Mouse (Mus musculus) kidney, adult 9 months (tissue): ENCODE data around the gene Fsd2.

ENCODE experiments used
- DNase-seq: peaks from one replicate; pipeline ENCODE4 v3.0.0; 2022

The Fsd2 gene

GRCm38 (mm10) chr7:81540999-81541398 lies 25.7 kb downstream of the Fsd2 start:
- no peak for DNase-seq

GRCm38 (mm10) chr7:81539565-81539964 lies 27.2 kb downstream of the Fsd2 start:
- no peak for DNase-seq

- no peak for DNase-seq
Measured at GRCm38 (mm10) chr7:81538070-81538675, 28.6 kb downstream of the Fsd2 start.

- DNase-seq, result no peak
Measured at GRCm38 (mm10) chr7:81536478-81536877, 30.3 kb downstream of the Fsd2 start.

GRCm38 (mm10) chr7:81531462-81531861 lies 35.3 kb downstream of the Fsd2 start:
- DNase-seq, result no peak

- no peak for DNase-seq
Measured at GRCm38 (mm10) chr7:81528918-81529317, 37.8 kb downstream of the Fsd2 start.

GRCm38 (mm10) chr7:81523663-81524017 lies 43.1 kb downstream of the Fsd2 start:
- no peak for DNase-seq

- peak; percentile 88 for DNase-seq
Measured at GRCm38 (mm10) chr7:81523008-81523662, 43.6 kb downstream of the Fsd2 start.

GRCm38 (mm10) chr7:81516154-81517030 lies 50.4 kb downstream of the Fsd2 start:
- peak; percentile 71 for DNase-seq

- DNase-seq, result peak; percentile 58
Measured at GRCm38 (mm10) chr7:81514906-81515590, 51.7 kb downstream of the Fsd2 start.

- DNase-seq, result no peak
Measured at GRCm38 (mm10) chr7:81501050-81501449, 65.7 kb downstream of the Fsd2 start.

- DNase-seq, result no peak
Measured at GRCm38 (mm10) chr7:81498181-81498580, 68.6 kb downstream of the Fsd2 start, which contains the start of gene BC048679. TSS of gene BC048679 (minus strand) at chr7:81498281.

- DNase-seq, result no peak
Measured at GRCm38 (mm10) chr7:81497171-81497570, 69.6 kb downstream of the Fsd2 start.

- DNase-seq, result peak; percentile 44
Measured at GRCm38 (mm10) chr7:81493331-81494021, 73.3 kb downstream of the Fsd2 start, which contains the start of gene Ap3b2. TSS of gene Ap3b2 (minus strand) at chr7:81493925.

GRCm38 (mm10) chr7:81492628-81493027 lies 74.1 kb downstream of the Fsd2 start:
- no peak for DNase-seq

- no peak for DNase-seq
Measured at GRCm38 (mm10) chr7:81489649-81490048, 77.1 kb downstream of the Fsd2 start.
